Mouse (Mus musculus) forebrain, embryonic 16.5 days (tissue): Measurements from ENCODE around the gene Anp32e. TPM values are rescaled to one million over a fixed set of nuclear protein-coding genes. Genes with fewer than 3 reads are reported as not detected.
A peak's percentile ranks its signal among the peaks of the same experiment; 100 is the strongest.

ENCODE experiments used
- ATAC-seq: fragments of 200-750 bp; cut with Nextera tagmentation; 2 replicates; pipeline ENCODE4 v1.8.0; 2017; ENCODE audit warnings: mild to moderate bottlenecking, moderate library complexity
- H3K27ac ChIP-seq: fragments of 300-500 bp; sonication (generic); 2 replicates; pipeline ENCODE4 v1.5.1; 2014; ENCODE audit warnings: low read length, control low read depth
- H3K27me3 ChIP-seq: fragments of 300-500 bp; sonication (generic); replicated peaks from 2 replicates; pipeline ENCODE4 v1.6.1; 2014; ENCODE audit warnings: low read length; ENCODE audit not compliant: control insufficient read depth, insufficient read depth
- H3K36me3 ChIP-seq: fragments of 300-500 bp; sonication (generic); 2 replicates; pipeline ENCODE4 v1.6.1; 2014; ENCODE audit not compliant: control insufficient read depth, insufficient read depth
- H3K4me1 ChIP-seq: fragments of 300-500 bp; sonication (generic); replicated peaks from 2 replicates; pipeline ENCODE4 v1.6.1; 2014; ENCODE audit warnings: low read length; ENCODE audit not compliant: control insufficient read depth, insufficient read depth
- H3K4me2 ChIP-seq: fragments of 300-500 bp; sonication (generic); 2 replicates; pipeline ENCODE4 v1.6.1; 2014; ENCODE audit warnings: mild to moderate bottlenecking, low read length, control low read depth
- H3K4me3 ChIP-seq: fragments of 300-500 bp; sonication (generic); replicated peaks from 2 replicates; pipeline ENCODE4 v1.5.1; 2014; ENCODE audit warnings: mild to moderate bottlenecking, low read length, control low read depth
- H3K9ac ChIP-seq: fragments of 300-500 bp; sonication (generic); replicated peaks from 2 replicates; pipeline ENCODE4 v1.6.1; 2014; ENCODE audit warnings: low read depth, low read length, control low read depth
- H3K9me3 ChIP-seq: fragments of 300-500 bp; sonication (generic); 2 replicates; pipeline ENCODE4 v1.6.1; 2016; ENCODE audit warnings: low read length; ENCODE audit not compliant: control insufficient read depth
- WGBS: fragments of 180-500 bp; shearing (Covaris S2); extraction: QIAGEN DNeasy Blood & Tissue Kit; methylation state at CpG from one replicate; pipeline ENCODE4 v1.1.7; 2014; 5-methylcytosine and 5-hydroxymethylcytosine counted together
- polyA plus RNA-seq: library from polyadenylated mRNA; unstranded; fragments of >200 nt; fragmentation: Nextera tagmentation; extraction: Ambion mirVana; gene quantifications from 2 replicates; pipeline ENCODE4 v1.2.1, GENCODE M21; 2015

The Anp32e gene
- polyA plus RNA-seq, 1 experiment from 2014 or later, result 185 TPM

- peaks cover 4% of the 10 kb centered on the region; the same call in 1 of the 2 replicates for H3K36me3 ChIP-seq
- WGBS, result 9% methylated on average over 6 of the region's 6 CpGs
- peak overlapping the region; percentile 69 for H3K4me2 ChIP-seq
- no peak for ATAC-seq
- no peaks in the 10 kb centered on the region for H3K9me3 ChIP-seq
- H3K27me3 ChIP-seq, result no peaks in the 10 kb centered on the region
- H3K4me1 ChIP-seq, result peaks cover 41% of the 10 kb centered on the region
- H3K4me3 ChIP-seq, result peak overlapping the region; percentile 81
- H3K27ac ChIP-seq, result peak overlapping the region; percentile 98
- peak overlapping the region; percentile 99 for H3K9ac ChIP-seq
Measured at GRCm38 (mm10) chr3:95996451-95997073, 67.5 kb downstream of the Anp32e start.

Other genes with a start within 250 kb of the Anp32e start
- gene Adamtsl4, start 241.3 kb upstream of the Anp32e start, polyA plus RNA-seq, result 0.48 and 1.2 TPM in 2 replicates
- 7.9 and 11.0 TPM in 2 replicates for gene Ecm1, start 189.7 kb upstream of the Anp32e start, polyA plus RNA-seq
- 49.5 and 53.0 TPM in 2 replicates for gene Tars2, start 169.0 kb upstream of the Anp32e start, polyA plus RNA-seq
- gene Rprd2, start 110.4 kb upstream of the Anp32e start, polyA plus RNA-seq, result 23.5 and 29.0 TPM in 2 replicates
- gene Prpf3, start 73.4 kb upstream of the Anp32e start, polyA plus RNA-seq, result 47.2 and 49.1 TPM in 2 replicates
- 243 and 277 TPM in 2 replicates for gene Mrps21, start 57.7 kb upstream of the Anp32e start, polyA plus RNA-seq
- 4.1 and 5.7 TPM in 2 replicates for gene Ciart, start 47.0 kb upstream of the Anp32e start, polyA plus RNA-seq
- gene BC028528, start 37.2 kb upstream of the Anp32e start, polyA plus RNA-seq, result 13.8 and 14.4 TPM in 2 replicates
- gene Aph1a, start 35.3 kb upstream of the Anp32e start, polyA plus RNA-seq, result 35.6 and 35.9 TPM in 2 replicates
- gene Car14, start 24.6 kb upstream of the Anp32e start, polyA plus RNA-seq, result 9.4 and 10.2 TPM in 2 replicates
- gene Plekho1, start 66.8 kb downstream of the Anp32e start, polyA plus RNA-seq, result 71.4 and 74.9 TPM in 2 replicates
- gene Vps45, start 129.2 kb downstream of the Anp32e start, polyA plus RNA-seq, result 55.3 and 57.4 TPM in 2 replicates
- gene Otud7b, start 175.3 kb downstream of the Anp32e start, polyA plus RNA-seq, result 8.8 and 9.3 TPM in 2 replicates
- gene Mtmr11, start 232.8 kb downstream of the Anp32e start, polyA plus RNA-seq, result 7.8 and 11.5 TPM in 2 replicates
- gene Sf3b4, start 243.1 kb downstream of the Anp32e start, polyA plus RNA-seq, result 155 and 157 TPM in 2 replicates